Comparison of ENCODE assay signal across 19 mouse cellular contexts in genomic region chr16:90213477-90214339, GRCm38 (mm10). TPM values are rescaled to one million over a fixed set of nuclear protein-coding genes. Genes with fewer than 3 reads are reported as not detected.
DNase-seq lines count a peak whose midpoint lies in the region; ATAC-seq and TF ChIP-seq lines count a peak whose summit lies in the region.
"Had no signal": no experiment of that assay in that cellular context is flagged by ENCODE, and none has a peak within 500 bp of the region (broad histone marks: within the 10 kb centered on the region; RNA-seq: fewer than 3 reads in every experiment).

No protein-coding gene starts in this region.

- no peaks in the 10 kb centered on the region for H3K36me3 ChIP-seq in liver, embryonic 13.5 days
- H3K36me3 ChIP-seq in hindbrain, embryonic 12.5 days = no peaks in the 10 kb centered on the region

- H3K4me3 ChIP-seq in liver, embryonic 13.5 days (replicated peaks) = no peak overlapping the region
- no peak overlapping the region for H3K4me3 ChIP-seq in hindbrain, embryonic 12.5 days
- H3K4me3 ChIP-seq in layer of hippocampus, adult 2 months = no peak overlapping the region

- no peak for TF ChIP-seq CTCF in layer of hippocampus, adult 2 months (conservative IDR thresholded peaks at IDR 0.05)

- peak; percentile 27 to 49 for DNase-seq in spleen, postnatal 36 days (ENCODE audit: low spot score in 2 of 2)
- DNase-seq in spleen, adult 12 weeks (ENCODE audit: low spot score) = no peak
- DNase-seq in liver, embryonic 13.5 days = peak; percentile 65
- DNase-seq in layer of hippocampus, adult 2 months (ENCODE audit: low spot score in 2 of 2) = no peak
- DNase-seq in T-cell, adult 2 months (ENCODE audit: low spot score) = no peak
- DNase-seq: adrenal gland, adult 2 months; B cell, adult 2 months; cerebellum, adult 11 months; cerebellum, postnatal 25 days; heart, postnatal 36 days; right cerebral cortex, postnatal 25 days; thymus, postnatal 36 days had no signal

- peak overlapping the region; percentile 92 for H3K27ac ChIP-seq in liver, embryonic 13.5 days
- H3K27ac ChIP-seq in hindbrain, embryonic 12.5 days = no peak overlapping the region
- no peak overlapping the region for H3K27ac ChIP-seq in layer of hippocampus, adult 2 months
- H3K27ac ChIP-seq: hindbrain, postnatal 0 days had no signal

- peak overlapping the region; percentile 49 for H3K4me2 ChIP-seq in liver, embryonic 13.5 days
- no peak overlapping the region for H3K4me2 ChIP-seq in hindbrain, embryonic 12.5 days (replicated peaks)

- H3K27me3 ChIP-seq in liver, embryonic 13.5 days = no peaks in the 10 kb centered on the region
- H3K27me3 ChIP-seq in hindbrain, embryonic 12.5 days = no peaks in the 10 kb centered on the region

- no peaks in the 10 kb centered on the region for H3K9me3 ChIP-seq in liver, embryonic 13.5 days (replicated peaks)
- no peaks in the 10 kb centered on the region for H3K9me3 ChIP-seq in hindbrain, embryonic 12.5 days (replicated peaks)

- 34% methylated on average over 12 of the region's 12 CpGs for WGBS in liver, embryonic 13.5 days (ENCODE audit: insufficient replicate concordance)
- 79% methylated on average over 12 of the region's 12 CpGs for WGBS in hindbrain, embryonic 12.5 days

- peaks cover 71% of the 10 kb centered on the region for H3K4me1 ChIP-seq in liver, embryonic 13.5 days (replicated peaks)
- no peaks in the 10 kb centered on the region for H3K4me1 ChIP-seq in hindbrain, embryonic 12.5 days

- H3K9ac ChIP-seq in liver, embryonic 13.5 days = peak overlapping the region; percentile 33; the same call in 1 of the 2 replicates
- no peak overlapping the region for H3K9ac ChIP-seq in hindbrain, embryonic 12.5 days

- peak; percentile 85 for ATAC-seq in erythroblast, adult 5-6 weeks (replicated peaks; ENCODE audit: low FRiP score, poor library complexity, severe bottlenecking)
- ATAC-seq in liver, embryonic 13.5 days (ENCODE audit: low read depth) = peak; percentile 97
- ATAC-seq in megakaryocyte progenitor cell, adult 5-6 weeks (replicated peaks; ENCODE audit: poor library complexity) = peak; percentile 68
- no peak for ATAC-seq in hindbrain, embryonic 12.5 days (ENCODE audit: low FRiP score)
- ATAC-seq: forebrain, embryonic 16.5 days; hindbrain, postnatal 0 days; intestine, postnatal 0 days; lung, postnatal 0 days had no signal

RNA-seq across cellular contexts. Expression of gene Sod1, which starts 6.8 kb away (rescaled TPM):
- 182 and 255 TPM in 2 replicates for total RNA-seq in erythroblast, adult 5-6 weeks (2015; ENCODE audit: low replicate concordance)
- total RNA-seq in erythroblast, adult 5-6 weeks (2017; ENCODE audit: low replicate concordance) = 152 and 196 TPM in 2 replicates
- polyA plus RNA-seq in liver, embryonic 13.5 days (2015; fragmentation: Nextera tagmentation; extraction: Ambion mirVana) = 1,329 and 1,400 TPM in 2 replicates
- 577 and 581 TPM in 2 replicates for total RNA-seq in megakaryocyte progenitor cell, adult 5-6 weeks (2015)
- 672 and 752 TPM in 2 replicates for total RNA-seq in megakaryocyte progenitor cell, adult 5-6 weeks (2017)
- 702 and 781 TPM in 2 replicates for polyA plus RNA-seq in hindbrain, embryonic 12.5 days (2016; fragmentation: Nextera tagmentation; extraction: Ambion mirVana)
- 100 to 1,000 TPM; 386 to 390 TPM for total RNA-seq in layer of hippocampus, adult 2 months (2021)

Comparison
In these comparisons a context has a peak if more than half of its experiments do, and no peak if none do; other contexts are left out.
1. DNase-seq: peak in spleen, postnatal 36 days (2 of 2) and liver, embryonic 13.5 days (single experiment); none in spleen, adult 12 weeks (single experiment), layer of hippocampus, adult 2 months (0 of 2) and T-cell, adult 2 months (single experiment).